ENCODE assay signal across 26 mouse cellular contexts in genomic region chr1:128724433-128725091, GRCm38 (mm10).
DNase-seq lines count a peak whose midpoint lies in the region; ATAC-seq and TF ChIP-seq lines count a peak whose summit lies in the region.
"Had no signal": no experiment of that assay in that cellular context is flagged by ENCODE, and none has a peak within 500 bp of the region (broad histone marks: within the 10 kb centered on the region; RNA-seq: fewer than 3 reads in every experiment).

No protein-coding gene starts in this region.

- H3K4me3 ChIP-seq in kidney, adult 2 months (ENCODE audit: insufficient read depth, low read depth, low read length) = no peak overlapping the region
- H3K4me3 ChIP-seq in kidney, embryonic 14.5 days (ENCODE audit: low read length) = no peak overlapping the region
- H3K4me3 ChIP-seq in brown adipose tissue, adult 24 weeks (ENCODE audit: insufficient read depth, low read depth, low read length) = no peak overlapping the region
- H3K4me3 ChIP-seq in forebrain, embryonic 14.5 days (ENCODE audit: low read depth, low read length) = no peak overlapping the region
- H3K4me3 ChIP-seq in hindbrain, postnatal 0 days (ENCODE audit: low read length) = no peak overlapping the region
- H3K4me3 ChIP-seq: embryonic facial prominence, embryonic 15.5 days; forebrain, embryonic 15.5 days; heart, adult 2 months; heart, embryonic 13.5 days; intestine, embryonic 15.5 days; layer of hippocampus, adult 2 months; limb, embryonic 10.5 days; lung, embryonic 15.5 days; myocyte had no signal

- H3K9me3 ChIP-seq in kidney, embryonic 14.5 days (ENCODE audit: control insufficient read depth, low read length) = no peaks in the 10 kb centered on the region
- no peaks in the 10 kb centered on the region for H3K9me3 ChIP-seq in forebrain, embryonic 14.5 days (replicated peaks; ENCODE audit: control insufficient read depth, low read length)
- no peaks in the 10 kb centered on the region for H3K9me3 ChIP-seq in hindbrain, postnatal 0 days (ENCODE audit: low read length)
- H3K9me3 ChIP-seq: embryonic facial prominence, embryonic 15.5 days; forebrain, embryonic 15.5 days; G1E; heart, embryonic 13.5 days; intestine, embryonic 15.5 days; limb, embryonic 10.5 days; lung, embryonic 15.5 days had no signal

- TF ChIP-seq POLR2A in kidney, adult 2 months (IDR thresholded peaks at IDR 0.05; ENCODE audit: low read depth, low read length) = no peak

- no peaks in the 10 kb centered on the region for H3K36me3 ChIP-seq in kidney, adult 2 months (ENCODE audit: control insufficient read depth, insufficient read depth, low read length)
- H3K36me3 ChIP-seq in kidney, embryonic 14.5 days (ENCODE audit: control insufficient read depth, insufficient read depth, low read length) = no peaks in the 10 kb centered on the region
- H3K36me3 ChIP-seq in forebrain, embryonic 14.5 days (ENCODE audit: control insufficient read depth, insufficient read depth, low read length) = no peaks in the 10 kb centered on the region
- H3K36me3 ChIP-seq in hindbrain, postnatal 0 days (ENCODE audit: insufficient read depth, low read length) = no peaks in the 10 kb centered on the region
- H3K36me3 ChIP-seq: embryonic facial prominence, embryonic 15.5 days; forebrain, embryonic 15.5 days; G1E; heart, embryonic 13.5 days; intestine, embryonic 15.5 days; limb, embryonic 10.5 days; lung, embryonic 15.5 days had no signal

- no peak overlapping the region for H3K4me2 ChIP-seq in kidney, embryonic 14.5 days (replicated peaks; ENCODE audit: low read depth, low read length)
- no peak overlapping the region for H3K4me2 ChIP-seq in forebrain, embryonic 14.5 days (ENCODE audit: low read length)
- no peak overlapping the region for H3K4me2 ChIP-seq in hindbrain, postnatal 0 days (ENCODE audit: low read depth, low read length)
- H3K4me2 ChIP-seq: embryonic facial prominence, embryonic 15.5 days; forebrain, embryonic 15.5 days; heart, embryonic 13.5 days; hindbrain, embryonic 14.5 days; intestine, embryonic 15.5 days; lung, embryonic 15.5 days had no signal

- 0 out of 2 replicates have a peak overlapping the region, but pooled peaks have one; percentile 3 for H3K27ac ChIP-seq in kidney, adult 2 months (ENCODE audit: insufficient read depth, low read depth, low read length)
- no peak overlapping the region for H3K27ac ChIP-seq in kidney, embryonic 14.5 days (ENCODE audit: low read depth, low read length)
- peak overlapping the region; percentile 46; the same call in 1 of the 2 replicates for H3K27ac ChIP-seq in brown adipose tissue, adult 24 weeks (replicated peaks; ENCODE audit: low read depth, low read length)
- no peak overlapping the region for H3K27ac ChIP-seq in forebrain, embryonic 14.5 days (ENCODE audit: low read depth, low read length)
- no peak overlapping the region for H3K27ac ChIP-seq in hindbrain, postnatal 0 days
- H3K27ac ChIP-seq: embryonic facial prominence, embryonic 15.5 days; forebrain, embryonic 15.5 days; heart, adult 2 months; heart, embryonic 13.5 days; hindbrain, embryonic 14.5 days; intestine, embryonic 15.5 days; layer of hippocampus, adult 2 months; limb, embryonic 10.5 days; lung, embryonic 15.5 days had no signal

- no peaks in the 10 kb centered on the region for H3K27me3 ChIP-seq in kidney, adult 2 months (replicated peaks; ENCODE audit: control insufficient read depth, insufficient read depth, low read length)
- no peaks in the 10 kb centered on the region for H3K27me3 ChIP-seq in kidney, embryonic 14.5 days (ENCODE audit: control insufficient read depth, insufficient read depth, low read length)
- no peaks in the 10 kb centered on the region for H3K27me3 ChIP-seq in forebrain, embryonic 14.5 days (replicated peaks; ENCODE audit: control insufficient read depth, insufficient read depth, low read length)
- no peaks in the 10 kb centered on the region for H3K27me3 ChIP-seq in hindbrain, postnatal 0 days (ENCODE audit: insufficient read depth, low read length)
- H3K27me3 ChIP-seq: embryonic facial prominence, embryonic 15.5 days; forebrain, embryonic 15.5 days; heart, embryonic 13.5 days; intestine, embryonic 15.5 days; lung, embryonic 15.5 days; Patski had no signal

- WGBS in kidney, adult 2 months = 58% methylated on average over 6 of the region's 6 CpGs
- 66% methylated on average over 6 of the region's 6 CpGs for WGBS in kidney, embryonic 14.5 days
- WGBS in forebrain, embryonic 14.5 days = 85% methylated on average over 6 of the region's 6 CpGs
- 84% methylated on average over 6 of the region's 6 CpGs for WGBS in hindbrain, postnatal 0 days

- no peak for DNase-seq in kidney, adult 2 months
- DNase-seq in 416B (ENCODE audit: low read depth) = peak; percentile 55
- DNase-seq in forebrain, embryonic 14.5 days (ENCODE audit: low spot score) = no peak
- DNase-seq in hindbrain, postnatal 0 days (ENCODE audit: low spot score) = no peak
- DNase-seq: adrenal gland, postnatal 36 days; cerebellum, adult 2 months; gastrocnemius, postnatal 25 days; heart, adult 2 months; heart, postnatal 14 days; liver; midbrain, embryonic 14.5 days had no signal

- H3K9ac ChIP-seq in kidney, embryonic 14.5 days (ENCODE audit: low read depth, low read length) = no peak overlapping the region
- H3K9ac ChIP-seq in forebrain, embryonic 14.5 days (ENCODE audit: low read length) = no peak overlapping the region
- no peak overlapping the region for H3K9ac ChIP-seq in hindbrain, postnatal 0 days (replicated peaks; ENCODE audit: low read length)
- H3K9ac ChIP-seq: embryonic facial prominence, embryonic 15.5 days; forebrain, embryonic 15.5 days; heart, embryonic 13.5 days; hindbrain, embryonic 14.5 days; intestine, embryonic 15.5 days; lung, embryonic 15.5 days had no signal

- TF ChIP-seq CTCF in kidney, adult 2 months (conservative IDR thresholded peaks at IDR 0.05; ENCODE audit: insufficient read depth, insufficient read length, low read depth, low read length) = no peak
- no peak for TF ChIP-seq CTCF in hindbrain, postnatal 0 days (IDR thresholded peaks at IDR 0.05; ENCODE audit: low read depth)

- peaks cover 4% of the 10 kb centered on the region for H3K4me1 ChIP-seq in kidney, adult 2 months (ENCODE audit: control insufficient read depth, insufficient read depth, low read length)
- H3K4me1 ChIP-seq in kidney, embryonic 14.5 days (ENCODE audit: control insufficient read depth, insufficient read depth, low read length) = no peaks in the 10 kb centered on the region
- peaks cover 6% of the 10 kb centered on the region; the same call in 1 of the 2 replicates for H3K4me1 ChIP-seq in brown adipose tissue, adult 24 weeks (ENCODE audit: control insufficient read depth, insufficient read depth, insufficient read length, low read length)
- H3K4me1 ChIP-seq in forebrain, embryonic 14.5 days (ENCODE audit: control insufficient read depth, insufficient read depth, low read length) = no peaks in the 10 kb centered on the region
- no peaks in the 10 kb centered on the region for H3K4me1 ChIP-seq in hindbrain, postnatal 0 days (ENCODE audit: insufficient read depth, low read length)
- H3K4me1 ChIP-seq: embryonic facial prominence, embryonic 15.5 days; forebrain, embryonic 15.5 days; intestine, embryonic 15.5 days; limb, embryonic 10.5 days; lung, embryonic 15.5 days had no signal

- ATAC-seq in kidney, embryonic 14.5 days (ENCODE audit: low FRiP score, low TSS enrichment) = no peak
- ATAC-seq in megakaryocyte progenitor cell, adult 5-6 weeks (replicated peaks; ENCODE audit: poor library complexity) = peak; percentile 79
- no peak for ATAC-seq in frontal cortex, adult (ENCODE audit: low TSS enrichment)
- ATAC-seq in forebrain, embryonic 14.5 days = no peak
- ATAC-seq in hindbrain, postnatal 0 days = no peak
- ATAC-seq: forebrain, embryonic 15.5 days; intestine, embryonic 15.5 days; Patski had no signal

Comparison
In these comparisons a context has a peak if more than half of its experiments do, and no peak if none do; other contexts are left out.
1. H3K27ac ChIP-seq: peak in kidney, adult 2 months (single experiment) and brown adipose tissue, adult 24 weeks (single experiment); none in kidney, embryonic 14.5 days (single experiment), forebrain, embryonic 14.5 days (single experiment) and hindbrain, postnatal 0 days (single experiment).